Mouse (Mus musculus) bone marrow, adult 2 months (tissue): ENCODE results near the gene Mogs.

ENCODE experiments used
- CTCF ChIP-seq: fragments of 200-500 bp; IDR thresholded peaks from 2 replicates; pipeline ENCODE4 v1.5.1; 2011; ENCODE audit warnings: low read length, control low read depth; ENCODE audit not compliant: control insufficient read depth, insufficient read depth
- POLR2A ChIP-seq: fragments of 200-500 bp; IDR thresholded peaks from 2 replicates; pipeline ENCODE4 v1.6.1; 2011; ENCODE audit warnings: low read depth, mild to moderate bottlenecking, control low read depth, low read length, borderline replicate concordance; ENCODE audit not compliant: control insufficient read depth

- TF ChIP-seq CTCF = no peak
- TF ChIP-seq POLR2A = no peak
Observed at GRCm38 (mm10) chr6:83098411-83098810, 16.9 kb upstream of the Mogs start.
